Mouse (Mus musculus): ENCODE data around the gene Gm21988. TPM values are rescaled to one million over a fixed set of nuclear protein-coding genes. Genes with fewer than 3 reads are reported as not detected.

Gene Gm21988
- polyA plus RNA-seq, 1 experiment from 2014 or later, result 15.2 TPM

- Histone ChIP-seq H3K4me1 (peaks cover 23% of the 10 kb centered on the region), H3K9me3 (no peaks in the 10 kb centered on the region), H3K4me3 (no peak overlapping the region), H3K4me2 (replicated peaks) (no peak overlapping the region), H3K9ac (no peak overlapping the region), H3K27ac (no peak overlapping the region), H3K36me3 (peaks cover 15% of the 10 kb centered on the region), H3K27me3 (replicated peaks) (peaks cover 58% of the 10 kb centered on the region)
- WGBS, result 8% methylated on average over 9 of the region's 9 CpGs
- ATAC-seq (ENCODE audit: low FRiP score, low read depth), result no peak
These were observed 26.7 kb downstream of the Gm21988 start for GRCm38 (mm10) chr11:70212896-70213295.

- Histone ChIP-seq H3K27me3 (replicated peaks) (peaks cover 55% of the 10 kb centered on the region), H3K4me2 (replicated peaks) (peak within 1 kb of the TSS; percentile 54; the same call in 1 of the 2 replicates), H3K27ac (no peak within 1 kb of the TSS), H3K36me3 (peaks cover 11% of the 10 kb centered on the region), H3K9ac (no peak within 1 kb of the TSS; the same call in 1 of the 2 replicates), H3K9me3 (no peaks in the 10 kb centered on the region), H3K4me3 (no peak within 1 kb of the TSS; the same call in 1 of the 2 replicates), H3K4me1 (peaks cover 23% of the 10 kb centered on the region)
- ATAC-seq (ENCODE audit: low FRiP score, low read depth), result no peak
- 66% methylated on average over 6 of the region's 6 CpGs for WGBS
These were observed 27.2 kb downstream of the Gm21988 start, which contains the start of gene Slc16a11 for GRCm38 (mm10) chr11:70212423-70212822. Gene Slc16a11 (plus strand): TSS chr11:70212752.

DNA sequence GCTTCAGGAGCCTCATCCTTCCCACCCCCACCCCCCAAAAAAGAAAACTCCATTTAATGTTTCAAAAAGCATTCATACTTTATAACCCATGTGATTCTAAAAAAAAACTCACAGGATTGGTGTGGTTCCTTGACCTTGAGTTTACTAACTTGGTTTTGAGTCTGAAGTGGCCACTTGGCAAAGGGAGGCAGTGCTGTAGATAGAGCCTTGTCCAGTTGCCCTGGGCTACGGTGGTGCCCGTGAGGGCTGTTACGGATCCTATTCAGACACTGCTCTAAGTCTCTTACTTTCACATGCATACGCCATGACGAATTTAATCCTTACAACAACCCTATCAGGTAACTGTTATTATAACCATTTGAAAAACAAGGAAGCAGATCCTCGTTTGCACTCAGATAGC lies 27.7 kb downstream of the Gm21988 start:
- H3K9ac ChIP-seq, result no peak overlapping the region
- H3K4me3 ChIP-seq, result no peak overlapping the region
- no peak overlapping the region for H3K4me2 ChIP-seq (replicated peaks)
- 83% methylated on average over 6 of the region's 6 CpGs for WGBS
- peaks cover 6% of the 10 kb centered on the region; the same call in 1 of the 2 replicates for H3K36me3 ChIP-seq
- no peak overlapping the region for H3K27ac ChIP-seq
- peaks cover 23% of the 10 kb centered on the region for H3K4me1 ChIP-seq
- no peaks in the 10 kb centered on the region for H3K9me3 ChIP-seq
- no peak for ATAC-seq (ENCODE audit: low FRiP score, low read depth)
- peaks cover 50% of the 10 kb centered on the region for H3K27me3 ChIP-seq (replicated peaks)

DNA sequence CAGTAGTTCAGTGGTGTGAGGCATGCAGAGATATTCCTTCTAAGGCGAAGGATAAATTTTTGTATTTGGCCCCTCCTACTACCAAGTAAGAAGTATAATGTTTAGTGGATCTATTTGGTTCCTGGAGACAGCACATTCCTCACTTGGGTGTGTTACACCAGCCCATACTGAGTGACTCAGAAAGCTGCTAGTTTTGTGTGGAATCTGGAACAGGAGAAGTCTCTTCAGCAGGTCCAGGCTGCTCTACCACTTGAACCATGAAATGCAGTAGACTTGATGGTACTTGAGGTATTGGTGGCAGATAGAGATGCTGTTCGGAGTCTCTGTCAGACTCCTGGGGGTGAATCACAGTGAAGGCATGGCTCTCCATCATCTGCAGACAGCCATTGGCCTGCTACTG lies 28.9 kb downstream of the Gm21988 start:
- Histone ChIP-seq H3K27ac (no peak overlapping the region), H3K4me3 (no peak overlapping the region), H3K36me3 (0 out of 2 replicates have a peak, but pooled peaks cover under 1% of the 10 kb centered on the region), H3K9ac (no peak overlapping the region), H3K9me3 (no peaks in the 10 kb centered on the region), H3K4me1 (peaks cover 22% of the 10 kb centered on the region), H3K4me2 (replicated peaks) (no peak overlapping the region), H3K27me3 (replicated peaks) (peaks cover 40% of the 10 kb centered on the region)
- WGBS, result 94% methylated on average over 2 of the region's 2 CpGs
- ATAC-seq (ENCODE audit: low FRiP score, low read depth), result no peak

- H3K27me3 ChIP-seq (replicated peaks), result peaks cover 22% of the 10 kb centered on the region
- H3K27ac ChIP-seq, result no peak overlapping the region
- no peak for ATAC-seq (ENCODE audit: low FRiP score, low read depth)
- 77% methylated on average over 5 of the region's 5 CpGs for WGBS
- no peaks in the 10 kb centered on the region for H3K36me3 ChIP-seq
- no peak overlapping the region for H3K9ac ChIP-seq
- H3K4me3 ChIP-seq, result no peak overlapping the region
- H3K9me3 ChIP-seq, result no peaks in the 10 kb centered on the region
- H3K4me2 ChIP-seq (replicated peaks), result no peak overlapping the region
- peaks cover 4% of the 10 kb centered on the region; the same call in 1 of the 2 replicates for H3K4me1 ChIP-seq
These were observed 30.7 kb downstream of the Gm21988 start for GRCm38 (mm10) chr11:70208778-70209388.

DNA sequence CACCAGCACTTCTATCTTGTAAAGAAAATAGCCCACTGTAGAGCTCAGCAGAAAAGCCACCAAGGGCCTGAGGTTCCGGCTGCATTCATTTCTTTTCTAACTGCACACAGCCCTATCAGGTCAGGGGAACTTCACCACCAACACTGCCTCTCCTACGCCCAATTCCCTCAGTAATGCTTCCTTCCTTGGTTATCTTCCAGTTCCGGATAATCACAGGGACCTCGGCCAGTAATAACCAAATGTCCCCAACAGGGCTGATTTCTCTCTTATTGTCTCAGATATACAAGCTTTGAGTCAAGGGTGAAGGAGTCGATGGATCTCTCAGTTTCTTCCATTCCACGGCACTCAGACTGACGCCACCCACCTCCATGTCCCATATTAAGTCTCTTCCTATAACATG lies 32.3 kb downstream of the Gm21988 start:
- no peak overlapping the region for H3K9ac ChIP-seq
- H3K27ac ChIP-seq, result no peak overlapping the region
- no peak for ATAC-seq (ENCODE audit: low FRiP score, low read depth)
- no peak overlapping the region for H3K4me2 ChIP-seq (replicated peaks)
- H3K9me3 ChIP-seq, result no peaks in the 10 kb centered on the region
- peaks cover 6% of the 10 kb centered on the region; the same call in 1 of the 2 replicates for H3K27me3 ChIP-seq (replicated peaks)
- no peaks in the 10 kb centered on the region for H3K4me1 ChIP-seq
- no peak overlapping the region for H3K4me3 ChIP-seq
- no peaks in the 10 kb centered on the region for H3K36me3 ChIP-seq
- 89% methylated on average over 7 of the region's 7 CpGs for WGBS

- H3K27me3 ChIP-seq (replicated peaks), result 0 out of 2 replicates have a peak, but pooled peaks cover 2% of the 10 kb centered on the region
- no peak overlapping the region for H3K27ac ChIP-seq
- no peaks in the 10 kb centered on the region for H3K36me3 ChIP-seq
- no peaks in the 10 kb centered on the region for H3K9me3 ChIP-seq
- no peak overlapping the region for H3K4me2 ChIP-seq (replicated peaks)
- WGBS, result 87% methylated on average over 2 of the region's 2 CpGs
- no peaks in the 10 kb centered on the region for H3K4me1 ChIP-seq
- no peak for ATAC-seq (ENCODE audit: low FRiP score, low read depth)
- H3K4me3 ChIP-seq, result no peak overlapping the region
- H3K9ac ChIP-seq, result no peak overlapping the region
These were observed 32.8 kb downstream of the Gm21988 start for GRCm38 (mm10) chr11:70206801-70207200.

DNA sequence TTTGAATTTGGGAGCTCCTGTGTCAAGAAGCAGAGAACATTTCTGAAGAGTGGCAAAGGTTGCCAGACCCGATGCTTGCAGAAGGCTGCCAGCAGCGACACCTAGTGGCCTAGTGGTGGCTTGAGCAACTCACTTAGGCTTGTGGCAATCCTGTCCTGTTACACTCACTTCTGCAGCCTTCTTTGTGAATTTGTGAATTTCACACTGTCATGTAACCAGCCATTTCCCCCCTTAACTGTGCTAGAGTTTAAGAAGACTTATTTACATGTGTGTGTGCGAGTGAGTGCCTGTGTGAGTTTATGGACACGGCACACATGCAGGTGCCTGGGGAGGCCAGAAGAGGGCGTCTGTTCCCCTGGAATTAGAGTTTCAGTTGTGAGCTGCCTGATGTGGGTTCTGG lies 37.9 kb downstream of the Gm21988 start:
- Histone ChIP-seq H3K36me3 (no peaks in the 10 kb centered on the region), H3K9me3 (no peaks in the 10 kb centered on the region), H3K27me3 (replicated peaks) (0 out of 2 replicates have a peak, but pooled peaks cover 2% of the 10 kb centered on the region), H3K4me1 (no peaks in the 10 kb centered on the region), H3K4me3 (no peak overlapping the region), H3K4me2 (replicated peaks) (no peak overlapping the region), H3K9ac (no peak overlapping the region), H3K27ac (no peak overlapping the region)
- ATAC-seq (ENCODE audit: low FRiP score, low read depth), result no peak
- 40% methylated on average over 5 of the region's 5 CpGs for WGBS

- Histone ChIP-seq H3K27me3 (replicated peaks) (no peaks in the 10 kb centered on the region), H3K27ac (no peak overlapping the region), H3K36me3 (no peaks in the 10 kb centered on the region), H3K9ac (no peak overlapping the region), H3K9me3 (no peaks in the 10 kb centered on the region), H3K4me2 (replicated peaks) (no peak overlapping the region), H3K4me1 (no peaks in the 10 kb centered on the region), H3K4me3 (no peak overlapping the region)
- WGBS, result 87% methylated on average over 5 of the region's 5 CpGs
- no peak for ATAC-seq (ENCODE audit: low FRiP score, low read depth)
These were observed 39.5 kb downstream of the Gm21988 start for GRCm38 (mm10) chr11:70200036-70200608.

GRCm38 (mm10) chr11:70199107-70199506 lies 40.5 kb downstream of the Gm21988 start:
- Histone ChIP-seq H3K9me3 (no peaks in the 10 kb centered on the region), H3K27ac (no peak overlapping the region), H3K36me3 (no peaks in the 10 kb centered on the region), H3K4me3 (no peak overlapping the region), H3K4me2 (replicated peaks) (no peak overlapping the region), H3K27me3 (replicated peaks) (no peaks in the 10 kb centered on the region), H3K9ac (no peak overlapping the region), H3K4me1 (no peaks in the 10 kb centered on the region)
- ATAC-seq (ENCODE audit: low FRiP score, low read depth), result no peak
- 86% methylated on average over 8 of the region's 8 CpGs for WGBS

- Histone ChIP-seq H3K4me3 (no peak overlapping the region), H3K4me2 (replicated peaks) (no peak overlapping the region), H3K36me3 (no peaks in the 10 kb centered on the region), H3K9ac (no peak overlapping the region), H3K27me3 (replicated peaks) (no peaks in the 10 kb centered on the region), H3K4me1 (no peaks in the 10 kb centered on the region), H3K27ac (no peak overlapping the region), H3K9me3 (no peaks in the 10 kb centered on the region)
- ATAC-seq (ENCODE audit: low FRiP score, low read depth), result no peak
- WGBS, result 82% methylated on average over 3 of the region's 3 CpGs
These were observed 41.3 kb downstream of the Gm21988 start for GRCm38 (mm10) chr11:70198332-70198731.

GRCm38 (mm10) chr11:70193354-70194285 lies 46.0 kb downstream of the Gm21988 start:
- H3K9ac ChIP-seq, result no peak overlapping the region
- H3K4me2 ChIP-seq (replicated peaks), result no peak overlapping the region
- H3K36me3 ChIP-seq, result no peaks in the 10 kb centered on the region
- WGBS, result 66% methylated on average over 11 of the region's 11 CpGs
- H3K27ac ChIP-seq, result no peak overlapping the region
- no peaks in the 10 kb centered on the region for H3K9me3 ChIP-seq
- ATAC-seq (ENCODE audit: low FRiP score, low read depth), result no peak
- no peaks in the 10 kb centered on the region for H3K27me3 ChIP-seq (replicated peaks)
- no peak overlapping the region for H3K4me3 ChIP-seq
- H3K4me1 ChIP-seq, result no peaks in the 10 kb centered on the region
